Mouse (Mus musculus) small intestine, adult 2 months (tissue): ENCODE results near the gene Rbm15.

Source experiments
- CTCF ChIP-seq: fragments of 200-500 bp; IDR thresholded peaks from 2 replicates; pipeline ENCODE4 v1.5.1; 2012; ENCODE audit warnings: low read depth, mild to moderate bottlenecking, control low read depth, inconsistent platforms, low read length, moderate library complexity, mixed read lengths; ENCODE audit not compliant: insufficient replicate concordance, insufficient read length; ENCODE audit errors: extremely low read depth
- POLR2A ChIP-seq: fragments of 200-500 bp; IDR thresholded peaks from 2 replicates; pipeline ENCODE4 v1.6.1; 2012; ENCODE audit warnings: low read depth, mild to moderate bottlenecking, control low read depth, inconsistent platforms, low read length, moderate library complexity

DNA sequence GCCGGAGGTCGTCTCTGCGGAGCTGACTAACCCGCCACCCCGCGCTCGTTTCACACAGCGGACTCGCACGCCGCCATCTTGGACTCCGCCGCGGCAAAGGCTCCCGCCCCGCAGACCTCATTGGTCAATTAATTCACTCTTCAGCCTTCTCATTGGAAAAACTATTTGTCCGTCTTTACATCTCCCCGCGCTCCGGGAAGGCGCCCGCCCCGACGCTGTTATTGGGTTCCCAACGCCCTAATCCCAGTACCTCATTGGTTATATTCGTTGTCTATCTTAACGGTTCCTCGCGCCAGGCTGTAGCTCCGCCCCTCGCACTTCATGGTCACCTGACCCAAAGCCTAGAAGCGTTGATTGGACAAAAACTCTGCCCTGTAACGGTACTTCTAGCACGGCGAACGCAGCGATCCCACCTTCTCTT, 503 bp downstream of the Rbm15 start:
- TF ChIP-seq CTCF (no peak), POLR2A (peak; percentile 79)
